Mouse (Mus musculus): ENCODE data around the gene Smpx.

DNA sequence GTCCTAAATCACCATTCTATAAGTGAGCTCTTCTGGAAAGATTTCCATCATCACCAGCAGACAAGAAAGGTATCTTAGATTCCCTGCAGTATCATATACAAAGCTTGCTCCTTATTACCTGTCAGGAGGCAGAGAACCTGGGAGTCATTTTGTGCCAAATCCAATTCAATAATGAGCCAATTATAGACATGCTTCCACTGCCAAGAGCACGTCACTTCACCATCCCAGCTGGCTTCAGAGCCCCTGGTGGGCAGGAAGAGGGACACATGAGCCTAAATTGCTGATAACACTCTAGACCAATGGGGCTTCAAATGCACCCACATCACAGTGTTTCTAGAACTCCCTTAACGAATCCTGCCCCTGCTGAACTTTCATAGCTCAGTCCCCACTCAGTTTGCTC lies 35.1 kb downstream of the Smpx start:
- TF ChIP-seq CTCF (IDR thresholded peaks at IDR 0.05; ENCODE audit: borderline replicate concordance, extremely low read depth, insufficient read depth, insufficient read length) (no peak), POLR2A (IDR thresholded peaks at IDR 0.05; ENCODE audit: borderline replicate concordance, extremely low read depth, insufficient read depth, insufficient read length, poor library complexity, severe bottlenecking) (no peak)
